Mouse (Mus musculus) cerebellum, postnatal 36 days (tissue): ENCODE measurements around the gene Rnf123.

ENCODE experiments used
- DNase-seq, 2 experiments: peaks; one replicate each; pipeline ENCODE4 v3.0.0; 2021 to 2022; ENCODE audit warnings: mixed read lengths in 2 of 2

The Rnf123 gene

DNA sequence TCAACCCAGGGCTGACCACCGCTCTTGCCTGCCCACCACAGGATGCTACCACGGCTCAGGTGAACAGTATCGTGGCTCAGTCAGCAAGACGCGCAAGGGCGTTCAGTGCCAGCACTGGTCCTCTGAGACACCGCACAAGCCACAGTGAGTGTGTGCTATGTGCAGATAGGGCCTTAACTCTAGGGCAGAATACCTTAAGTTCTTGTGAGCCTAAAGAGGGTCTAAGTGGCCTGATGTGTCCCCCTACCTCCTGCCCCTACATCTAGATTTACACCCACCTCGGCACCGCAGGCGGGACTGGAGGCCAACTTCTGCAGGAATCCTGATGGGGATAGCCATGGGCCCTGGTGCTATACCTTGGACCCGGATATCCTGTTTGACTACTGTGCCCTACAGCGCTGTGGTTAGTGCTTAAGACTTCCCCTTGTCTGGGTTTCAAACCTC is at the start of gene Rnf123:
Gene Rnf123, minus strand, starts transcription at position 359 of the 444 bp plus-strand sequence.
- no peak for DNase-seq

DNA sequence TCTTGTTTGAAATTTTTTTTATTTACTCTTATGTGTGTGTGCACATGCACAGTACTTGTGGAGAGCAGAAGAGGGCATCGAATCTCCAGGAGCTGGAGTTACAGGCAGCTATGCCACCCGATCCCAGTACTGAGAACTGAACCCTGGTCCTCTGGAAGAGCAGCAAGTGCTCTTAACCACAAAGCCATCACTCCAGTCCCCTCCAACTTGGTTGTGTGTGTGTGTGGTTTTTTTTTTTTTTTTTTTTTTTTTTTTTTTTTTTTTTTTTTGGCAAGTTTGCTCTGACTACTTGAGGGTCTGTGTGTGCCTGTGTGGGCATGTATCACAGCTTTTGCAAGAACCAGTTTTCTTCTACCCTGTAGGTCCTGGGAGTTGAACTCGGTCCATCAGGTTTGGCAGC is 49.2 kb upstream of the Rnf123 start:
- DNase-seq, result no peak

DNA sequence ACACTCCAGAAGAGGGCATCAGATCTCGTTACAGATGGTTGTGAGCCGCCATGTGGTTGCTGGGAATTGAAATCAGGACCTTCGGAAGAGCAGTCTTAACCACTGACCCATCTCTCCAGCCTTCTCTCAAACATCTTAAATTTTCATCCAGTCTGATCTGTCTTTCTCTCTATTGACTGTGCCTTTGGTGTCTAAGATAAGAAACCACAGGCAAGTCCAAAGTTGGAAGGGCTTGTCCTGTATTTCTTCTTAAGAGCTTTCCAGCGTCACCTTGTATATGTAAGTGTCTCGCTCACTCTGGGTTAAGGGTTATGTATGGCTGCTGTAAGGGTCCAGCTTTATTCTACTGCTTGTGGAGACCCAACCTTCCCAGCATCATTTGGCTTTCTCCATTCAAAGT is 48.4 kb upstream of the Rnf123 start:
- DNase-seq, result no peak

DNA sequence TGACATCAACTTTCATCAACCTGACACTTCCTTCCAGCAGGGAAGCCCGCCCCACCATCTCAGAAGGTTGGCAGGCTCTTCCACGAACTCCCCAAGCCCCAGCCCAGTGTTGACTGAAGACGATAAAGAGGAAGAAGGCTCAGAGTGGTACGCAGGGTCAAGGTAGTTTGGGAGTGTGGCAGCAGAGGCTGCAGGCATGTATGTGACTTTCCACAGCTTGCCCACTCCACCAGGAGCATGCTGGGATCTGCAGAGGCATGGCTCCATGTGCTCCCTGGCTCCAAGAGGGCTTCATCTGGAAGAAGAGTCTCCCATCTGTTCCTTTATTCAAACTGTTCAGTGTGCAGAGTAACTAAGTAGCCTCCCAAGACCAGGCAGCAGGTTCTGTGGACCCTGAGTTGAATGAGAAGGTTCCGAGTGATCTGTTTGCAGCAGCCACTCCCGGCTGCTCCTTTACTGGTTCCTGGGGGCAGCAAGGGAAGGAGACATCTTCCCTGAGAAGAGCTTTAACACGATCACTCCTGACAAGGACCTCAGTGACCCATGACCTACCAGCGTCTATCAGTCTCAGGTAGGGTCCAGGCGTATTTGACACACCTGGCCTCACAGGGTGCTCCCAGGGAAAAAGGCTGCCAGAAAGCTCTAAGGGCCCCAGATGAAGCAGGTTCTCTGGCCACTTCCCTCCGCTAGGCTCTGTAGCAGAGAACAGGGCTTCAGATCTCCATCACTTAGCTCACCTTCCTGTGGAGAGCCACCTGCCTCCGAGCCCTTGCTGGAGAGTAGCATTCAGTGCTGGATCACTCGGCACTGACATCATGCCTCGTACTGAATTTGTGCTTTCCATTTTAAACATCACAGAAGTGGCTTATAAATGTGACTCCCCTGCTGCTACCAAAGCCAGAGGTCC is 46.1 kb upstream of the Rnf123 start:
- peak; percentile 68 for DNase-seq

DNA sequence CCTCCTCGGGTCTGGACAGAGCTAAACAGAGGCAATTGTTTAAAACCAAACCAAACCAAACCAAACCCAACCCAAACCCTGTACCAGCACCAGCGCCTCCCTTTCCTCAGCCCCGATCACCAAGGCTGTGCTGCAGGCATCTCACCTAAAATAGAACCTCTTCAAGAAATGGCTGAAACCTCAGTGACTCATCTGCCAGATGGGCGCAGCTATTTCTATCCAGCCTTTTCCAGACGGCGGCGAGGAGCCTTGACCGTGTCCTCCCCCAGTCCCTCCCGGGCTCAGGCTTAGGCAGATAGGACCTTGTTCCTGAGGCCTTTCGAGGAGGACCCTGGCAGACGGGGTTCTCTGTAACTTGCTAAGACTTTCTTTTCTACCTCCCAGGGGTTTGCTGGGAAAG is 45.1 kb upstream of the Rnf123 start:
- DNase-seq, result no peak

DNA sequence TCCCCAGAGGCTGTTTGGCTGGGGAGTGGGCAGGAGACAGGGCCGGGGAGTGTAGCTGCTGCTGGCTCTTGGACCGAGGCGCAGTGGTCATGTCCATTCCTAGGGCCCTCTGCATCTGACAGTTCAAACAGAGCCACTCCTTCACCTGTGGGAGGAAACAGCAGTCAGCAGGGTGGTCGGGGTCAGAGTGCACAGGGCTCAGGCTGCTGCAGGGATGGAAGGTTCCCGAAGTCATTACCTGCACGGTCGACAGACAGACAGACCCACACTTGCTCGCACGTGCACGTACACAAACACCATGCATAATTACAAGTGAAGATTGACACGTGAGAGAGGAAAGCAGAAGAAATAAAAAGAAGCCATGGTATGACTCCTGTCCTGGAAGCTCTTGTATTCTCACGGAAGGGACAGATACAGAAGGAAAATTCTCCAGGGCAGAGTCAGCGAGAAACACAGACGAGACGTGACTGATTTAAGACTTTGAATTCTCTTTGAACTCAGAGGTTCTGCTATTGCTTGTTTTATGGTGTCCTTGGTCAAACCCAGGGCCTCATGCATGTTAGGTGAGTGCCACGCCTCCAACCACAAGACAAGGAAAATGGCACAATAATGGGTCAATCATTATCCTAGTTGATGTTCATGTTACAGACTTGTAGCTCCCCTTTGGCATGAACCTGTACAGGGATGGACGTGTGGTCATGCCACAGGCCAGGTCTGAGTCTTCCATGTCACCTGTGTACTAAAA is 43.5 kb upstream of the Rnf123 start:
- DNase-seq, result no peak

DNA sequence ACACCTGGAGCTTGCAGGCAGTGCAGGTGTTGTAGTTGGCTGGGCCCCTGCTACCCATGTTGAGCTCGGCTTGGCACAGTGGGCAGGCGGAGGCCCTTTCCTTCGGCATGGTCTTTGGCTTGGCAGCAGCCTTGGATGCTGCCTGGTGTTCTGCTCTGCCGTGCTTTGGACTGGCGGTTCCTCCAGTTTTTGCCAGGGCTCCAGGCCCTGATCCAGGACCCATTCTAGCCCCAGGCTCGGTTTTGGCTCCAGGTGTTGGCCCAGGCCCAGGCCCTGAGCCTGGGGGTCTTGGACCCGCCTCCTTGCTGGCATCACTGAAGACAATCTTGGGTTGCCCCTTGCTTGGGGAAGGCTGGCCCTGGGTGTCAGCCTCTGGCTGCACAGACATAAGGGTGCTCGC is 42.6 kb upstream of the Rnf123 start:
- DNase-seq, result no peak

DNA sequence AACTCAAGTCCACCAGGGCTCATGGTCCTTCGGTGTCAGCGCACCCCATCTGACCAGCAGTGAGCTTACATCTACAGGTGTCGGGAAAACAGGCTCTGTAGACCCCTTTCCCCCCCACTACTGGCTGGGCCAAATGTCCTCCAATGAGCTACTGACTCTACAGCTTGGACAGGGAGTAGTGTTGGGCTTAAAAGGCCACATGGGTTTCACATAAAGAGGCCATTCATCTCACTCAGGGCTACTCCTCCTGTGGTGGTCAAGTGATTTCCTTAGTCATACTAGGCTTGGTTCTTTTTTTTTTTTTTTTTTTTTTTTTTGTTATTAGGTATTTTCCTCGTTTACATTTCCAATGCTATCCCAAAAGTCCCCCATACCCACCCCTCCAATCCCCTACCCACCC is 40.8 kb upstream of the Rnf123 start:
- no peak for DNase-seq

DNA sequence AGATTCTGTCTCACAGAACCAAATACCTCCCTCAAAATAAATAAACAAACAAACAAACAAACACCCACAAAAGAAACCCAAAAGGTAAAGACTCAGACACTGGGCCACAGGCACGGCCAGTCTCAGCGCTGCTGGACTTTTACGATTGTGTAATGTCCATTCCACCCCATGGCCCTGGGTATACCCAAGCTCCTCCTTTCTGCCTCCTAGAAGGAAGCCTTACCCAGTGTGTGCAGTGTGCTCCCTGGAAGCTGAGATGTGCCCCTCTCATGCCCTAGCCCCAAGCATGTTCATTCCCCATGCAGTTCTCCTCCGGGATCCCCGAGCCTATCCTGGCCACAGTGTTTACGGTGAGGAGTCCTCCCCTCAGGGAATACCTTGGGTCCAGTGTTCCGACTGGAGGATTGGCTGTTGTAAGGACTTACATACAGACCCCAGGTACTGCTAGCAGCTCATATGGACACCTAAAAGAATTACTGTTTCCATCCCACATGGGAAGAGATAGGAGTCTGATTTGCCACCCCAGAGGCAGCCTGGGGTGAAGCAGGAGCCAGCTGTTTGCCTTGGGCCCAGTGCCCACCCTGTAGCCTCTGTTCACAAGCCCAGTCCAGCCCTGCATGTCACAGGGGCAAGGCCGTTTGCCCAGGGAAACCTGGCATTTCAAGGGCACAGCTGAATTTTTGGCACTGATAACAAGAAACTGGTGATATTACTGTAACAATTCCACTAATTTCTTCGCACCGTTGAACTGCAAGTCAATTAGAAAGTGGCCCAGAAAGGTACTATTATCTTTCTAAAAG is 38.2 kb upstream of the Rnf123 start:
- no peak for DNase-seq

DNA sequence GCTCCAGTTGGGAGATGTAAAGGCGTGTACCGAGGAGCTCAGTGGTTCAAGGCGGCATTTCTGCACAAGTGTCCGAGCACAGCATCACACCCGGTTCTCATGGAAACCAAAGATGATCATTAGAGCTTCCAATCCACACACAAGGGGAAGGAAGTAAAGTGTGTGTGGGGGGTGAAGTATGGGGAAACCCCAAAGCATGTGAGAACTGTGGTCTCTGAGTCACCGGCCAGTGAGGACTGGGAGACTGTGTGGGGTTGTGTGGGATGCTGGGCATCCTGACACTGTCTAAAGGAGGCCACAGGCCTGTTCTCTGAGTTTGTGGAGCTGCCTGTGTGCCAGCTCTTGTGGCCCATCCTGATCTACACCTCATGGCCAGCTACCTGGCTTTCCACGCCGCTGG is 37.5 kb upstream of the Rnf123 start:
- DNase-seq, result no peak

DNA sequence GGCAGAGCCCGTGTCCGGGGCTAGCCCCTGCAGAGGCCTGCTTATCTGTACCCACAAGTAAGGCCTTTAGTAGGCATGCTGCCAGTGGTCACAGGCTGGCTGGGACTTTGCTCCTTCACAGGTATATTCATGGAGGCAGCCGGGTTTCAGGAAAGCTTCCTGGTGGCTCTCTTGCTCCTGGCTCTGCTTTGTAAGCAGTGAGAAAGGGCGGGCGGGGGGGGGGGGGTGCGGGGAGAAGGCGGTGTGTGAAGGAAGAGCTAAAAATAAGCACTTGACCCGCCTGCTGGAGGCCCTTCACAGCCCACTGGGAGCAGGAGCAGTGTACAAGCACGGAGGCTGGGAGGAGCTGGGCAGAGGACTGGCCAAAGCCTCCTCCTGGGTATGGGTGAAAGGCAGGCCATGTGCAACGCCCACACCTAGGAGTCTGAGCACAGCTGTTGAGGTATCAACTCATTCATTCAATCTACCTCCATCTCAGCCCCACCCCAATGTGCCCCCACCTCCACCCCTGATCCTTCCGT is 36.8 kb upstream of the Rnf123 start:
- DNase-seq, result peak in 1 of 2 experiments; percentile 51

DNA sequence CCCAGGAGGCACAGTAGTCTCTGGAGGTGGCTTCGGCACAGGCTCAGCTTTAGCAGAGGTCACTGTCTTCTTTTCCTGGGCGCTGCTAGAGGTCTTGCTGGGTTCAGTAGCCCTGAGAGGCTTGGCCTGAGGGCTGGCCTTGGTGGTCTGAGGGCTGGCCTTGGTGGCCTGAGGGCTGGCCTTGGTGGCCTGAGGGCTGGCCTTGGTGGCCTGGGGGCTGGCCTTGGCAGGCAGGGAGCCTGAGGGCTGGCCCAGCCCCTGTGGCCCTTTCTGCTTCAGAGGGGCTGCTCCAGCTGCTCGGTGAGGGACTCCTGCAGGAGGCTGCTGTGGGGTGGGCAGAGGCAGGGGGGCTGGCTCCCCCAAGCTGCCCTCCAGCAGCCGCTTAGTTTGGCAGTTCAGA is 34.0 kb upstream of the Rnf123 start:
- DNase-seq, result no peak

DNA sequence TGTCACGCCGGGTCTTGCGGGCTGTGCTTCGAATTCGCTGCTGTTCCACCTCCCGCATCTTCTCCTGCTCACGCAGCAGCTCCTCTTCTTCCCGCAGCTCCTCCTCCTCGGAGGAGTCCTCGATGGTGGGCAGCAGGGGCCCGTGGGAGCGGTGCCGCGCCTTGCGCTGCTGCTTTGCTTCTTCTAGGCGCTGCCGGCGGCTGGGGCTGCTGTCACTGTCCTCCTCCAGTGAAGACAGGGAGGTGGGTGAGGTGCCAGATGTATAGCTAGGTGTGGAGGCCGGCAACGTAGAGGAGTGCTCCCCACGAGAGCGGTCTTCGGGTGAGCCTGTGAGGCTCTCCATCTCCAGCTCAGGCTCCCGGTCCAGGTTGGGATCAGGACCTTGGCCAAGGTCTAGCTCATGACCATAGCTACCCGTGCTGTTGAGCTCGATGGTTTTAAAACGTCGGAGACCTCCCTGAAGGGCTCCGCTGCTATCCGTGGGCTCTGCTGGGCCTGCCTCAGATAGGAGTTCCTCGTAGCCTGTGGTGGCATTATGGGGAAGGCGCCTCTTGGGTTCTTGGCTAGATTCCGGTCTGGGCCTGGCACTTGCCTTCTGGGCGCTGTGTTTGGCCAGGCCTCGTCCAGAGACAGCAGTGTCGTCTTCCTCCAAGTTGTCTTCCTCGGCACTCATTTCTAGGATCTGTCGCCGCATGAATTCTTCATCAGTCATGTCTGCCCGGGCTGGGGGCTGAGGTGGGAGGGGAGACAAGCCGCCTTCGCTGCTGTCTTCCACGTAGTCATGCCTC is 32.3 kb upstream of the Rnf123 start:
- DNase-seq, result no peak

DNA sequence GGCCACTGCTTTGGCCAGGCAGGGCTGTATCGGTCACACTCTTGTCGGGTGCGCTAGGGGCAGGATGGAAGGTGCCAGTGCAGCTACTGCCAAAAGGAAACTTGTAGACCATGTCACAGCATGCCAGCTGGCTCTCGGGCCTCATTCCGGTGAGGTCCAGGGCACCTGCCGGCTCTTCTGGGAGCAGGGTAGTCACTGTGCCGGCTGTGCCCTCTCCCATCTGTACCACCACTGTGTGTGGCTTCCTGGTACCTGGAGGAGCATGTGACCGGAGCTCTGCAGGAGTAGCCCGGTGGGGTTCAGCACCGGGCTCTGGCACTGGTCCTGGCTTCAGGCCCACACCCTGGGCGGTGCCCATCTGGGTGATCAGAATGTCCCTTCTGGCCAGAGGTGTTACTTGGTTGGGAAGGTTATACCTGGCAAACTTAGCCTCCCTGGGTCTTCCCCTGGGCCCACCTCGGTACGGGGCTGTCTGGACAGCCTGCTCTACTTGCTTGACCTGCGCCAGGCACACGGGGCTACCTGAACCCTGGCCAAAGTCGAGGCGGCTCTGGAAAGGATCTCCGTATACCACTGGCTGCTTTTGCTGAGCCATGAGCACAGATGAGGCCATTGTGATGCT is 29.7 kb upstream of the Rnf123 start:
- peak; percentile 76 to 77 for DNase-seq

DNA sequence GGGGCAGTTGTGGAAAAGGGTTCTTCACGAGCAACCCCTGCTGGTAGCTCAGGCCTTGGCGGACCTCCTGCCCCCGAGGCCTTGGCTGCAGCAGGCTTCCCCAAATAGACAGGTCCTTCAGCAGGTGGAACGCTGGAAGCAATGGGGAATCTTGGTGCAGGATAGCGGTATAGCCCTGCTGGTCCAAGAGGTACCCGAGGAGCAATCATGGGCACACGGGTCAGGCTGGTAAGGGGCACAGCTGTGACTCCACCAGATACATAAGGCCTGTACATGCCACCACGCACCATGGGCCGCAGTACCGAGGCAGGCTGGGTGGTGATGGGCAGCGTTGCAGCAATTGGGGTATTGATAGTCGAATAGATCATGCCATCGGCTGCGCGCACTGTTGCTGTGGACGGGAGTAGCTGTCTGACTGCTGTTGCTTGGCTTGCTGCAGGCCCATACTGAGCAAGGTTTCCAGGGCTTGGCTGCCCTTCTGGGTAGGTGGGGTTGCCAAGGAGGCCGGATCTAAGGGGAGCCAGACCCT is 28.5 kb upstream of the Rnf123 start:
- DNase-seq, result peak in 1 of 2 experiments; percentile 50

DNA sequence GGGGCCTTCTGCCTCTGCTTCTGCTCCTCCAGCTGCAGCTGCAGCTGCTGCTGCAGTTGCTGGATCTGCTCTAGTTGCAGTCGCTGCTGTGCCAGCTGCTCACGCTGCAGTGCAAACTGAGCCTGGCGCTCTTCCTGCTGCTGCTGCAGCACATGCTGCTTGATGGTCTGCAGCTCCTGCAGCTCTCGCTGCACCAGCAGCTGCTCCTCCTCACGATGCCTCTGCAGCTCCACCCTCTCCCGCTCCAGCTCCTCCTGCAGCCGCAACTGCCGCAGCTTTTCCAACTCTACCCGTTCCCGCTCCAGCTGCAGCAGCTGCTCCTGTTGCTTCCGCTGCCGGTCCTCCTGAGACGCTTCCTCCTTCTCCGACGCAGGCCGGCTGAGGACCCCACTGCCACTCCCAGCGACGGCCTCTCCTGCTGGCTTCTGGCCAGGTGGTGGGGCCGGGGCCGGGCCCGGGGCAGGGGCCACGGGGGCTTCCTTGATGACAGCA is 28.0 kb upstream of the Rnf123 start:
- no peak for DNase-seq

DNA sequence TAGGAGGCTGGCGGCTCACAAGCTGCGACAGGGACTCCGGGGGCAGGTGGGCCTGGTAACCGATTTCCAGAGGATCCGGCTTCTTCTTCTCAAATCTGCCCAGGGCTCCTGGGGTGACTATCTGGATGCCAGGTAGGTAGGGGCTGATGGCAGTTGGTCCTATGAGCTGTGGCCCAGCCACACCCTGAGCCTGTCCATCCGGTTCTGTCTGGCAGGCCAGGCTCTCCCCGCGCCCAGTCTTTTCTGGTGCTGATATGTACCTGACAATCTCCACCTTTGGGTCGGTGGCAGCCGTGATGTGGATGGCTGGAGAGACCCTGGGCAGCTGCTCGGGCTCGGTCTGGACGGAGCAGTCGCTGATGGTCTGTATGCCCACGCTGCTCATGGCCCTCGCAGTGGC is 27.0 kb upstream of the Rnf123 start:
- no peak for DNase-seq

DNA sequence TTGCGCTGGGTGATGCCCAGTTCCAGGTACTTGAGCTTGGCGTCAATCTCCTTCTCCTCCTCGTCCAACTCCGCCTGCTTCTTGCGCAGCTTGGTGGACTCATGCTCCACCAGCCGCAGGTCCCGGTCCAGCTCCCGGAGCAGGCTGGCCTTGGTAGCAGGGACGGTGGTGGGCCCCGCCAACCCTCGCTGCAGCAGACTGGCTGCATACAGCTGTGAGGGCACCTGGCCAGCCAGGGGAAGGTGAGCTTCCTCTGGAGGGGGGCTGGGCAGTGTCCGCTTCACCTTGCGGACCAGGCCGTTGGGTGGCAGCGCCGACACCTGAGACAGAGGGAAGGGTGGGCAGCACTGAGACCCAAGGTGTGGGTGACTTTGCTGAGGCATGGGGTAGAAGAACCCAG is 24.7 kb upstream of the Rnf123 start:
- no peak for DNase-seq

DNA sequence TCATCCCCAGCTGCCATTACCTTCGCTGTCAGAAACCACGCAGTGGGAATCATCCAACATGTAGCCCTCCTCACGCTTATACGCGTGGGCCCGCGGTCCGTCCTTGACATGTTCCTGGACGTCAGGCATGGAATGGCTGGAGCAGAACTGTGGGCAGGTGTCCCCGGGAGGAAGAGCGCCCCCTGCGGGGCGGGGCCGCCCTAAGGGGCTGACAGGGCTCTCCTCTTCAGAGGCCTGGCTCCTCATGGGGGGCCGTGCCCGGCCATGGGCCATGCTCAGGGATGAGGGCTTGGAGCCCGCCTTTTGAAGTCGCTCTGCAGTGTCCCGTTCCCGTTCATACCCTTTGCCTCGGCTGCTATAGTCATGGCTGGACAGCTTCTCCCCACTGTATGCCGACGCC is 22.9 kb upstream of the Rnf123 start:
- no peak for DNase-seq

DNA sequence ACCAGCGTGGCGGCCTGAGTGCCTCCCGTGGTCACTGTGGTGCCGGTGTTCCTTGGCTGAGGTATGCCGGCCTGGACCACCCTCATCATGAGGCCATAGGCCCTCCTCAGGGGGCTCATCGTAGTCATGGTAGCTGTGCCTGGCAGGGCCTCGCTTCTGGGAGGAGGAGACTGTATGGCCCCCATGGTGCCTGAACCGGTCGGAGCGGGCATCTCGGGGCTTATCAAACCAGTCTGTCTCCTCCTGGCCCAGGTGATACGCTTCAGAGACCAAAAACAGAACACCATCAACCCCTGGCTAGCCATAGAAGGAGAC is 22.4 kb upstream of the Rnf123 start:
- no peak for DNase-seq
